22 mouse cellular contexts compared by ENCODE assay signal in genomic region chr6:106766774-106767173, GRCm38 (mm10). TPM values are rescaled to one million over a fixed set of nuclear protein-coding genes. Genes with fewer than 3 reads are reported as not detected.
"Had no signal": no experiment of that assay in that cellular context is flagged by ENCODE, and none has a peak within 500 bp of the region (broad histone marks: within the 10 kb centered on the region; RNA-seq: fewer than 3 reads in every experiment).

No protein-coding gene starts in this region.

- H3K27me3 ChIP-seq: midbrain, embryonic 12.5 days; neural tube, embryonic 13.5 days; neural tube, embryonic 15.5 days had no signal

- H3K4me3 ChIP-seq: midbrain, embryonic 10.5 days; midbrain, embryonic 12.5 days; myocyte; neural tube, embryonic 13.5 days; neural tube, embryonic 15.5 days had no signal

- H3K9me3 ChIP-seq: midbrain, embryonic 10.5 days; midbrain, embryonic 12.5 days; neural tube, embryonic 13.5 days; neural tube, embryonic 15.5 days had no signal

- H3K27ac ChIP-seq: midbrain, embryonic 10.5 days; midbrain, embryonic 12.5 days; neural tube, embryonic 13.5 days; neural tube, embryonic 15.5 days had no signal

- H3K4me2 ChIP-seq: lung, embryonic 14.5 days; midbrain, embryonic 12.5 days; neural tube, embryonic 13.5 days; neural tube, embryonic 15.5 days had no signal

- H3K36me3 ChIP-seq: midbrain, embryonic 12.5 days; neural tube, embryonic 15.5 days had no signal

- H3K9ac ChIP-seq: lung, embryonic 14.5 days; midbrain, embryonic 12.5 days; neural tube, embryonic 13.5 days; neural tube, embryonic 15.5 days had no signal

- DNase-seq: lung, adult 18-20 months; lung, embryonic 14.5 days; lung, postnatal 10 days; lung, postnatal 4 days; midbrain, embryonic 14.5 days; retina, postnatal 1 day; right cerebral cortex, adult 18-20 months; right cerebral cortex, postnatal 25 days; right cerebral cortex, postnatal 4 days; spleen, adult 18-20 months; thymus, adult 18-20 months; thymus, postnatal 14 days; thymus, postnatal 36 days had no signal

- ATAC-seq: midbrain, embryonic 16.5 days had no signal

RNA-seq across cellular contexts. Expression of gene Il5ra, which starts 17.9 kb away (rescaled TPM):
- total RNA-seq: megakaryocyte-erythroid progenitor cell, adult 5-6 weeks had no signal
- polyA plus RNA-seq: lung, embryonic 14.5 days; midbrain, embryonic 10.5 days; midbrain, embryonic 12.5 days; midbrain, embryonic 14.5 days; midbrain, embryonic 16.5 days; myocyte; neural tube, embryonic 11.5 days; neural tube, embryonic 13.5 days; stomach, embryonic 14.5 days had no signal
